Mouse (Mus musculus): ENCODE results near the gene Nfyc.

DNA sequence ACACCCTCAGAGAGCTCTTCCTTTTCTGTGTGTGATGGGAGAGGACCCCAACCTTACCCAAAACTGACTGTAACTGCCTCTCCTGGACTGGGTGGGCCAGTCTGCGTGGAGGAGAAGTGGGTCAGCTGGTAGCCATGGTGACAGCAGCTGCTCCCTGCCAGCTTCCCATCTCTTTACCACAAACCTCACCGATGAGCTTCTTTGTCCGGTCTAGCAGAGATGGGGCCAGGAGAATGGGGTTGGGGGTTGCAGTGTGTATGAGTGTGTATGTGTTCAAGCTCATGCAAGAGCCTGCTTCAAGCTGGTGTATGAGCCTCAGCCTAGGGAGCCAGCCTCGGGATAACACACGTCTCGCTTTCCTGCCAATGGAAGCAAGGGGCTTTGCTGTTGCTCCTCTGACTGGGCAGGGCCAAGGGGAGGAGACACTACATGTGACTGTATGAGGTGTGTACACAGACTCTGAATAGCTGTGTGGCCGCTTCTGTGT is 38.9 kb upstream of the Nfyc start:
- TF ChIP-seq EP300 (IDR thresholded peaks at IDR 0.05; ENCODE audit: low read depth) (no peak), CTCF (IDR thresholded peaks at IDR 0.05; ENCODE audit: low read depth) (no peak)

Data from liver, embryonic 14.5 days (tissue).